In the genomic region with DNA sequence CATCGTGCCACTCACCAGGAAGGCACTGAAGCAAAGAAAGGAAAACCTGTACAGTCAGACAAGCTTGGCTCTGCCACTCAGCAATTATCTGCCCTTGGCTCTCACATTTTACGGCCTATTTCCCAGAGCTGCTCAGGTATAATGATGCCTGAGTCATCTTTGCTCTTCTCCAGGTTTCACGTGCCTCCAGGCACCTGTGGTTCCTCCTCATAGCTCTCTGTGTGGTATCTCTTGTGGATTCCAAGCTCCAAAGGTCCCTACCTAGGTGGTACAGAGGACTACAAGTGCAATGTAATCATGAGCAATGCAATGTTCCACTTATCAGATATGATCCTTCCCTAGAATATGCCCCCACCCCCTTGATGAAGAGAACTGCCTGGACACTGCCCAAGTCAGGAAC, we compare ENCODE assay signal across 19 mouse cellular contexts. TPM values are rescaled to one million over a fixed set of nuclear protein-coding genes. Genes with fewer than 3 reads are reported as not detected.
"Had no signal": no experiment of that assay in that cellular context is flagged by ENCODE, and none has a peak within 500 bp of the region (broad histone marks: within the 10 kb centered on the region; RNA-seq: fewer than 3 reads in every experiment).

No protein-coding gene starts in this region.

- H3K9ac ChIP-seq: kidney, embryonic 15.5 days; liver, embryonic 12.5 days; liver, embryonic 15.5 days; lung, embryonic 15.5 days; midbrain, embryonic 13.5 days had no signal

- H3K27ac ChIP-seq: kidney, embryonic 15.5 days; left cerebral cortex, adult 2 months; liver, embryonic 12.5 days; liver, embryonic 15.5 days; lung, embryonic 15.5 days; midbrain, embryonic 10.5 days; midbrain, embryonic 13.5 days; stomach, postnatal 0 days had no signal

- H3K9me3 ChIP-seq: kidney, embryonic 15.5 days; liver, embryonic 12.5 days; liver, embryonic 15.5 days; lung, embryonic 15.5 days; megakaryocyte, embryonic 14.5 days; midbrain, embryonic 10.5 days; midbrain, embryonic 13.5 days had no signal

- H3K4me3 ChIP-seq: kidney, embryonic 15.5 days; left cerebral cortex, adult 2 months; liver, embryonic 12.5 days; liver, embryonic 15.5 days; lung, embryonic 15.5 days; megakaryocyte, embryonic 14.5 days; midbrain, embryonic 10.5 days; midbrain, embryonic 13.5 days; myocyte had no signal

- DNase-seq: kidney, adult 11 months; kidney, adult 8-10 months; kidney, postnatal 14 days; layer of hippocampus, postnatal 36 days; lung, adult 18-20 months; lung, postnatal 10 days; thymus, adult 2 months; thymus, postnatal 14 days had no signal

- ATAC-seq: liver, embryonic 12.5 days; midbrain, embryonic 13.5 days; midbrain, embryonic 16.5 days had no signal

- H3K36me3 ChIP-seq: kidney, embryonic 15.5 days; liver, embryonic 12.5 days; liver, embryonic 15.5 days; lung, embryonic 15.5 days; midbrain, embryonic 10.5 days; midbrain, embryonic 13.5 days had no signal

- H3K4me1 ChIP-seq: liver, embryonic 12.5 days; liver, embryonic 15.5 days; lung, embryonic 15.5 days; megakaryocyte, embryonic 14.5 days; midbrain, embryonic 13.5 days had no signal

- H3K27me3 ChIP-seq: kidney, embryonic 15.5 days; liver, embryonic 12.5 days; liver, embryonic 15.5 days; lung, embryonic 15.5 days; midbrain, embryonic 13.5 days had no signal

- H3K4me2 ChIP-seq: kidney, embryonic 15.5 days; liver, embryonic 12.5 days; liver, embryonic 15.5 days; lung, embryonic 15.5 days; midbrain, embryonic 13.5 days had no signal

RNA-seq across cellular contexts. Expression of a gene that starts 8.0 kb away (rescaled TPM):
- polyA plus RNA-seq: myocyte had no signal
